Mouse (Mus musculus): ENCODE results near the gene Gm7534. TPM values are rescaled to one million over a fixed set of nuclear protein-coding genes. Genes with fewer than 3 reads are reported as not detected.
A peak's percentile ranks its signal among the peaks of the same experiment; 100 is the strongest.

Gm7534 gene
- 0.06 and 0.07 TPM in 2 replicates for polyA plus RNA-seq (2016; fragmentation: Nextera tagmentation; extraction: Ambion mirVana)

- Histone ChIP-seq H3K36me3 (replicated peaks) (no peaks in the 10 kb centered on the region), H3K4me1 (peaks cover 11% of the 10 kb centered on the region), H3K4me3 (no peak within 1 kb of the TSS), H3K27me3 (replicated peaks; ENCODE audit: low read depth, poor library complexity, severe bottlenecking) (no peaks in the 10 kb centered on the region), H3K9me3 (no peaks in the 10 kb centered on the region), H3K27ac (replicated peaks) (no peak within 1 kb of the TSS)
- 91% methylated on average over 4 of the region's 4 CpGs for WGBS
- DNase-seq (ENCODE audit: low spot score): no peak
Measured at GRCm38 (mm10) chr4:134202904-134203303, at the start of gene Gm7534. Gm7534 (minus strand) TSS chr4:134203004.

GRCm38 (mm10) chr4:134252131-134252910 is 49.5 kb upstream of the Gm7534 start:
- Histone ChIP-seq H3K27ac (replicated peaks) (peak overlapping the region; percentile 83), H3K9me3 (no peaks in the 10 kb centered on the region), H3K36me3 (replicated peaks) (no peaks in the 10 kb centered on the region), H3K4me1 (peaks cover 93% of the 10 kb centered on the region), H3K27me3 (replicated peaks; ENCODE audit: low read depth, poor library complexity, severe bottlenecking) (peaks cover 92% of the 10 kb centered on the region), H3K4me3 (peak overlapping the region; percentile 63)
- WGBS: 3% methylated on average over 22 of the region's 22 CpGs
- DNase-seq (ENCODE audit: low spot score): peak; percentile 55

DNA sequence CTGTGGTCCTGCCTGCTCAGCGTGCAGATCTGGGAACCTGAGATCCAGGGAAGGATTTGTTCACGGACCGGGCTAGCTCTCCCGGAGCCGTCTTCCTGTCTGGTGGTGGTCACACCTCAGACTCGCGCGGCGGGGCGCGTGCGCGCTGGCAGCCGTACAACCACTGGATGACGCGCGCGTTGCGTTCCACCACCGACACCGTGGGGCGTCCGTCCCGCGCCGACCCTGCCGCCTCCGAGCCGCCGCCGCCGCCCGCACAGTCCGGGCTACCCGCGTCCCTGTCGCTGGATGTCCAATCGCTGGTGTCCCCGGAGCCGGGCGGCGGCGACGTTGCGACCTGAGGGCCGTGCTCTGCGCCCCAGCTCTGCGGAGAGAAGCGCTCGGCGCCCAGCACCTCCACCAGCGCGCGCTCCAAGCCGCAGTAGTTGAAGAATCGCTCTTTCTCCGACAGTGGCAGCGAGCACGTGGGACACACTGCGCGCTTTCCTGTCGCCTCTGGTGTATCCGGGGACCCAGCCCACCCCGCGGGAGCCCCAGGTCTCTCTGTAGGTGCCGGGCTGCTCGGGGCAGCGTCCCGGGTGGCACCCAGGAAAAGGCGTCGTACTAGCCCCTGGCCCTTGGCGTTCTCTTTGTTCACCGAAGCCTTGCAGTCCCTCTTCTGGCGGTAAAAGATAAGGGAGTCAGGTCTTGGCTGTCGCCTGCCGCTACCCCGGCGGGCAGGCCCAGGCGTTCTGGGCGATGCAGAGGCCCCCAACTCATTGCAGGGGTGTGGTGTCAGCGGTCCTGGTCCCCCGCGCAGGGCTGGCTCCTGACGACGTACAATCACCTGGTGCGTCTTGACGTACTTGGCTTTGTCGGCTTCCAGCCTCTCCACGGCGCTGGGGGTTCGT is 48.7 kb upstream of the Gm7534 start:
- WGBS: under 1% methylated on average over 91 of the region's 91 CpGs
- H3K4me1 ChIP-seq: peaks cover 85% of the 10 kb centered on the region
- peak; percentile 76 for DNase-seq (ENCODE audit: low spot score)
- H3K4me3 ChIP-seq: peak overlapping the region; percentile 63
- H3K36me3 ChIP-seq (replicated peaks): no peaks in the 10 kb centered on the region
- H3K9me3 ChIP-seq: no peaks in the 10 kb centered on the region
- H3K27me3 ChIP-seq (replicated peaks; ENCODE audit: low read depth, poor library complexity, severe bottlenecking): peaks cover 100% of the 10 kb centered on the region
- H3K27ac ChIP-seq (replicated peaks): peak overlapping the region; percentile 83

DNA sequence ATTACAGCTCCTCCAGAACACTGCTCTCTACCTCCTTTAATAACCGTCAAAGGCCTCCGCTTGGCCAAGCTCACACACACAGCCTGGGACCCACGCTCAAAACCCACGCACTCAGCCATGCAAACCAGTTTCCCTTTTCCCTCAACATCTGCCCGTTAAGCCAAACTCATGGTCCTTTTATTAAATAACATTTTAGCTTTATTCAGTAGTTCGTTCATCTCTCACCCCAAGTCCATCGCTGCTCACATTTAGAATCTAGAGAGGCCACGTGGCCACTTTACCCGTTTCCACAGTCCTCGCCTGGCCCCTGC is 48.1 kb upstream of the Gm7534 start:
- peak overlapping the region; percentile 83 for H3K27ac ChIP-seq (replicated peaks)
- no peaks in the 10 kb centered on the region for H3K9me3 ChIP-seq
- H3K4me3 ChIP-seq: peak overlapping the region; percentile 63
- DNase-seq (ENCODE audit: low spot score): no peak
- WGBS: 7% methylated on average over 10 of the region's 10 CpGs
- H3K36me3 ChIP-seq (replicated peaks): no peaks in the 10 kb centered on the region
- H3K27me3 ChIP-seq (replicated peaks; ENCODE audit: low read depth, poor library complexity, severe bottlenecking): peaks cover 99% of the 10 kb centered on the region
- H3K4me1 ChIP-seq: peaks cover 84% of the 10 kb centered on the region

DNA sequence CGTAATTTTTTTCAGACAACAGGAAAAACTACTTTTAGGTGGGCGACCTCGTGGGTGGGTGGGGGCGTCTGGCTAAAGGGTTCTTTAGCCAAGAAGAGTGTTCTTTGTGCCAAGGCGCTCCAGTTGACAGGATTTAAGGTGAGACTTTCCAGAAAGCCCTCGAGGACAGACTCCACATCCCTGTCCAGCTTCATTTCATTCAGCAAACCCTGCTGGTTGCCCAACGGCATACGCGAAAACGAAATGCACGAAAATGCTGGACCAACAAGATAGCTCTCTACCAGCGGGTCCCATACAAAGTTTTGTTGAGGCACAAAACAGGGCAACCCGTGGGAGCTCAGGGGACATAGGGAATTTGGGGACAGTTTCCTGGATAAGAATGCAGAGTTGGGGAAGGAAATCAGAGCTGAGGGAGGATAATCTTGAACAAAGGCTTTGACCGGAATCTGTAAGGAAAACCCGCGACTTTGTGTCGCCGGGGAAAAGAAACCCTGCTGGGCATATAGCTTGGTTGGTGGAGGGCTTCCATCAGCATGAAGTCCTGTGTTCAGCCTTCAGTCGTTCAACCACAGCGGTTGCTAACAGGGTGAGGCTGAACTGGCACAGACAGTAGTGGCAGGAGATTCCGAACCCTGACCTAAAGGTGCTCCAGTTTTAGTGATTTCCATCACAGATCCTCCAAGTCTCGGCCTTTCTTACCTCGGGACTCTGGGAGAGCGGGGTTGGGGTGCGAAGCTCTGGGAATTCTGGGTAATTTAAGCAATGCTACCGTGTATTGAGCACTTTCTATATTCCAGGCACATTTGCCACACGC is 47.5 kb upstream of the Gm7534 start:
- DNase-seq (ENCODE audit: low spot score): peak; percentile 45
- H3K27me3 ChIP-seq (replicated peaks; ENCODE audit: low read depth, poor library complexity, severe bottlenecking): peaks cover 93% of the 10 kb centered on the region

GRCm38 (mm10) chr4:134249651-134250050 is 46.8 kb upstream of the Gm7534 start:
- peaks cover 82% of the 10 kb centered on the region for H3K4me1 ChIP-seq
- H3K27ac ChIP-seq (replicated peaks): peak overlapping the region; percentile 65
- H3K36me3 ChIP-seq (replicated peaks): no peaks in the 10 kb centered on the region
- H3K9me3 ChIP-seq: no peaks in the 10 kb centered on the region
- H3K4me3 ChIP-seq: peak overlapping the region; percentile 63
- DNase-seq (ENCODE audit: low spot score): peak; percentile 89
- H3K27me3 ChIP-seq (replicated peaks; ENCODE audit: low read depth, poor library complexity, severe bottlenecking): peaks cover 86% of the 10 kb centered on the region
- WGBS: under 1% methylated on average over 30 of the region's 30 CpGs

More for the DNA sequence above, 47.5 kb upstream of the Gm7534 start:
- H3K27ac ChIP-seq (replicated peaks): peak overlapping the region; percentile 65
- H3K36me3 ChIP-seq (replicated peaks): no peaks in the 10 kb centered on the region
- H3K9me3 ChIP-seq: no peaks in the 10 kb centered on the region
- H3K4me1 ChIP-seq: peaks cover 82% of the 10 kb centered on the region
- WGBS: 5% methylated on average over 27 of the region's 27 CpGs
- H3K4me3 ChIP-seq: peak overlapping the region; percentile 63

GRCm38 (mm10) chr4:134246719-134247258 is 44.0 kb upstream of the Gm7534 start, which contains the start of gene Gm30191:
Gm30191 (plus strand) TSS chr4:134246935.
- WGBS: 77% methylated on average over 7 of the region's 7 CpGs
- Histone ChIP-seq H3K9me3 (no peaks in the 10 kb centered on the region), H3K27me3 (replicated peaks; ENCODE audit: low read depth, poor library complexity, severe bottlenecking) (peaks cover 58% of the 10 kb centered on the region), H3K4me1 (peaks cover 66% of the 10 kb centered on the region), H3K4me3 (peak within 1 kb of the TSS; percentile 76), H3K27ac (replicated peaks) (peak within 1 kb of the TSS; percentile 79), H3K36me3 (replicated peaks) (peaks cover 15% of the 10 kb centered on the region)
- no peak for DNase-seq (ENCODE audit: low spot score)

DNA sequence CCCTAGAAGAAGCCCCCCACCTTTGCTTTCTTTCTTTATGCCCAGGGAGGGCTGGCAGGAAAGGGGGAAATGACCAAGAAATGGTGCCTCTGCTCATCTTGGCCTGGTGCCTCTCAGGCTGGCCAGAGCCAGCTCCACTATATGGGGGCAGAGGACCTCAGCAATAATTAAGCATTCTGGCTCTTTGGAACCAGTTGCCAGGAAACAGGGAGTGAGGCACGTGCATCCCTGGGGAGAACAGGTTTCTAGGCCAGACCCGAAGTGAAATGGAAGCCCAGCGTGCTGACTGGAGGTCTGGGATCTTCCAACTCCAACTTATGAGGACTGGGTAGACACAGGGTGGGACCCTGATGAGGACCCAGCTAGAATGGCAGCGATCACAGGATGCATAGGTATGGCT is 43.5 kb upstream of the Gm7534 start:
- peaks cover 52% of the 10 kb centered on the region for H3K27me3 ChIP-seq (replicated peaks; ENCODE audit: low read depth, poor library complexity, severe bottlenecking)
- peaks cover 61% of the 10 kb centered on the region for H3K4me1 ChIP-seq
- H3K36me3 ChIP-seq (replicated peaks): peaks cover 15% of the 10 kb centered on the region
- H3K4me3 ChIP-seq: peak overlapping the region; percentile 76; the same call in 1 of the 2 replicates
- H3K9me3 ChIP-seq: no peaks in the 10 kb centered on the region
- peak overlapping the region; percentile 79; the same call in 1 of the 2 replicates for H3K27ac ChIP-seq (replicated peaks)
- no peak for DNase-seq (ENCODE audit: low spot score)
- WGBS: 39% methylated on average over 4 of the region's 4 CpGs

GRCm38 (mm10) chr4:134245148-134245843 is 42.5 kb upstream of the Gm7534 start, which contains the start of gene Zfp593:
Zfp593 (minus strand) TSS chr4:134245592.
- Histone ChIP-seq H3K36me3 (replicated peaks) (peaks cover 15% of the 10 kb centered on the region), H3K9me3 (no peaks in the 10 kb centered on the region), H3K4me1 (peaks cover 51% of the 10 kb centered on the region), H3K27ac (replicated peaks) (peak within 1 kb of the TSS; percentile 79), H3K4me3 (peak within 1 kb of the TSS; percentile 76), H3K27me3 (replicated peaks; ENCODE audit: low read depth, poor library complexity, severe bottlenecking) (peaks cover 43% of the 10 kb centered on the region)
- DNase-seq (ENCODE audit: low spot score): peak; percentile 96
- WGBS: under 1% methylated on average over 60 of the region's 60 CpGs

- DNase-seq (ENCODE audit: low spot score): no peak
- WGBS: 85% methylated on average over 17 of the region's 17 CpGs
Measured at GRCm38 (mm10) chr4:134243516-134244250, 40.9 kb upstream of the Gm7534 start, which contains the start of gene E130218I03Rik. E130218I03Rik (plus strand) TSS chr4:134243662.

GRCm38 (mm10) chr4:134238686-134239085 is 35.9 kb upstream of the Gm7534 start:
- Histone ChIP-seq H3K9me3 (no peaks in the 10 kb centered on the region), H3K27me3 (replicated peaks; ENCODE audit: low read depth, poor library complexity, severe bottlenecking) (peaks cover 36% of the 10 kb centered on the region), H3K36me3 (replicated peaks) (peaks cover 11% of the 10 kb centered on the region), H3K4me3 (peak overlapping the region; percentile 49), H3K4me1 (peaks cover 18% of the 10 kb centered on the region), H3K27ac (replicated peaks) (no peak overlapping the region)
- 14% methylated on average over 10 of the region's 10 CpGs for WGBS
- no peak for DNase-seq (ENCODE audit: low spot score)

More at GRCm38 (mm10) chr4:134243516-134244250, 40.9 kb upstream of the Gm7534 start, which contains the start of gene E130218I03Rik:
- no peak within 1 kb of the TSS for H3K27ac ChIP-seq (replicated peaks)
- peak within 1 kb of the TSS; percentile 76 for H3K4me3 ChIP-seq
- peaks cover 40% of the 10 kb centered on the region for H3K4me1 ChIP-seq
- H3K9me3 ChIP-seq: no peaks in the 10 kb centered on the region
- peaks cover 15% of the 10 kb centered on the region for H3K36me3 ChIP-seq (replicated peaks)
- H3K27me3 ChIP-seq (replicated peaks; ENCODE audit: low read depth, poor library complexity, severe bottlenecking): peaks cover 30% of the 10 kb centered on the region

Data from embryonic facial prominence, embryonic 10.5 days (tissue).